Mouse (Mus musculus): ENCODE data around the gene Nrxn2. TPM values are rescaled to one million over a fixed set of nuclear protein-coding genes. Genes with fewer than 3 reads are reported as not detected.

Gene Nrxn2
- polyA plus RNA-seq, 1 experiment = 2.2 TPM

DNA sequence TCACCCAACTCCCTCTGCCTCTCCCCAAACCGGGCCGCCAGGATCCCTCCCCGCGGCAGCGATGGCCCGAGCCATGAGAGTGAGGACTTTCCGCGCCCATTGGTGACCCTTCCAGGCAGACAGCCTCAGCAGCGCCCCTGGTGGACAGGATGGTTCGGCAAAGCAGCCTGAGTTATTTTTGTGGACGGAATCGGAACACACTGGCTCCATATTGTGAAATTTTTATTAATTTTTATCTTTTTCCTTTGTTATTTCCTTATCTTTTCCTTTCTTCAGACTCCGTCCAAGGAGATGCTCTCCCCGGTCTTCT is 42.3 kb upstream of the Nrxn2 start:
- WGBS = 88% methylated on average over 14 of the region's 14 CpGs
- no peak overlapping the region for H3K27ac ChIP-seq (ENCODE audit: insufficient read depth, low read length)
- peaks cover 2% of the 10 kb centered on the region; the same call in 1 of the 2 replicates for H3K4me1 ChIP-seq (ENCODE audit: control insufficient read depth, insufficient read depth, insufficient read length)
- H3K36me3 ChIP-seq (ENCODE audit: control insufficient read depth, insufficient read depth, low read length) = peaks cover 68% of the 10 kb centered on the region
- DNase-seq (ENCODE audit: low read depth in 1 of 2, low spot score in 2 of 2) = no peak
- H3K27me3 ChIP-seq (ENCODE audit: control insufficient read depth, insufficient read depth, low read length) = no peaks in the 10 kb centered on the region
- no peak overlapping the region for H3K4me3 ChIP-seq (ENCODE audit: extremely low read depth, insufficient read depth, insufficient read length)
- TF ChIP-seq CTCF (IDR thresholded peaks at IDR 0.05; ENCODE audit: extremely low read depth, insufficient read depth, insufficient read length, insufficient replicate concordance) = peak; percentile 33; the same call in 1 of the 2 replicates
- TF ChIP-seq POLR2A (IDR thresholded peaks at IDR 0.05; ENCODE audit: low read depth, low read length) = no peak

- 80% methylated on average over 2 of the region's 2 CpGs for WGBS
- H3K27ac ChIP-seq (ENCODE audit: insufficient read depth, low read length) = no peak overlapping the region
- H3K27me3 ChIP-seq (ENCODE audit: control insufficient read depth, insufficient read depth, low read length) = no peaks in the 10 kb centered on the region
- peaks cover 2% of the 10 kb centered on the region; the same call in 1 of the 2 replicates for H3K4me1 ChIP-seq (ENCODE audit: control insufficient read depth, insufficient read depth, insufficient read length)
- no peak overlapping the region for H3K4me3 ChIP-seq (ENCODE audit: extremely low read depth, insufficient read depth, insufficient read length)
- no peak for TF ChIP-seq POLR2A (IDR thresholded peaks at IDR 0.05; ENCODE audit: low read depth, low read length)
- TF ChIP-seq CTCF (IDR thresholded peaks at IDR 0.05; ENCODE audit: extremely low read depth, insufficient read depth, insufficient read length, insufficient replicate concordance) = no peak
- peaks cover 63% of the 10 kb centered on the region for H3K36me3 ChIP-seq (ENCODE audit: control insufficient read depth, insufficient read depth, low read length)
- DNase-seq (ENCODE audit: low read depth in 1 of 2, low spot score in 2 of 2) = no peak
These were observed 41.9 kb upstream of the Nrxn2 start for GRCm38 (mm10) chr19:6376643-6377042.

DNA sequence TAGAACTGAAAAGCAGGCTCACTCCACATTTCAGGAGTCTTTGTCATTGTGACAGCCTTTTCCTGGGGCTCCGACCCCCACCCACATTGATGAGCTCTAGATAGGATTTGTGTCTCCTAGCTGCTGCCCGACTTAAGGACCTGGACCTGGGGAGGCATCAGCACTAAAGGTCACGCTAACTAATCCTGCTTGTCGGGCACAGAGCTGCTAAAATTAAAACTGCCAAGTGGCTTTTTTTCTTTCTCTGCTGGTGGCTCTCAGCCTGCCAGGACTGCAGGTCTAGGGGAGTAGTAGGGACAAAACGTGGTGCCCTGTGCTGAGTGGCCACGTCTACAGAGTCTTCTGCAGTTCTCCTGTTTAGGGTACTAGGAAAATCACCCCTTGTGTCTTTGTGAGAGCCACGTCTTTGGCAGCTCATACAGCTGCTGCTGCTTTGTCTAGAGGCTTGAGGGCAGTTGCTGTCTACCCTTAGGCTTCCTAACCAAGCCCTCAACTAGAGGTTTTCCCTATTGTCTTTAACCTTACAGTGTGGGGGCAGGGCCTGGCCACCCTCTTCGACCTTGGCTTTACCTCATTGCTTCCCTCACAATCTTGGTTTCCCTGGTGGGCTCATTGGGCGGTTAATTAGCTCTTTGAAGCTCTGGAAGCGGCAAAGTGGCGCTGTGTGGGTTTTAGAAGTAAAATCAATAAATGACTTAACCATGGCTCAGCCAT is 41.0 kb upstream of the Nrxn2 start:
- WGBS = 87% methylated on average over 11 of the region's 11 CpGs
- Histone ChIP-seq H3K36me3 (ENCODE audit: control insufficient read depth, insufficient read depth, low read length) (peaks cover 55% of the 10 kb centered on the region), H3K27ac (ENCODE audit: insufficient read depth, low read length) (no peak overlapping the region), H3K27me3 (ENCODE audit: control insufficient read depth, insufficient read depth, low read length) (no peaks in the 10 kb centered on the region), H3K4me3 (ENCODE audit: extremely low read depth, insufficient read depth, insufficient read length) (no peak overlapping the region), H3K4me1 (ENCODE audit: control insufficient read depth, insufficient read depth, insufficient read length) (peaks cover 2% of the 10 kb centered on the region; the same call in 1 of the 2 replicates)
- TF ChIP-seq CTCF (IDR thresholded peaks at IDR 0.05; ENCODE audit: extremely low read depth, insufficient read depth, insufficient read length, insufficient replicate concordance) (no peak), POLR2A (IDR thresholded peaks at IDR 0.05; ENCODE audit: low read depth, low read length) (no peak)
- DNase-seq (ENCODE audit: low read depth in 1 of 2, low spot score in 2 of 2) = no peak

- Histone ChIP-seq H3K27me3 (ENCODE audit: control insufficient read depth, insufficient read depth, low read length) (no peaks in the 10 kb centered on the region), H3K4me1 (ENCODE audit: control insufficient read depth, insufficient read depth, insufficient read length) (peaks cover 14% of the 10 kb centered on the region; the same call in 1 of the 2 replicates), H3K27ac (ENCODE audit: insufficient read depth, low read length) (no peak overlapping the region), H3K36me3 (ENCODE audit: control insufficient read depth, insufficient read depth, low read length) (peaks cover 27% of the 10 kb centered on the region), H3K4me3 (ENCODE audit: extremely low read depth, insufficient read depth, insufficient read length) (no peak overlapping the region)
- DNase-seq (ENCODE audit: low read depth in 1 of 2, low spot score in 2 of 2) = no peak
- WGBS = 92% methylated on average over 9 of the region's 9 CpGs
- TF ChIP-seq POLR2A (IDR thresholded peaks at IDR 0.05; ENCODE audit: low read depth, low read length) = no peak
- TF ChIP-seq CTCF (IDR thresholded peaks at IDR 0.05; ENCODE audit: extremely low read depth, insufficient read depth, insufficient read length, insufficient replicate concordance) = no peak
These were observed 37.9 kb upstream of the Nrxn2 start for GRCm38 (mm10) chr19:6380411-6381166.

DNA sequence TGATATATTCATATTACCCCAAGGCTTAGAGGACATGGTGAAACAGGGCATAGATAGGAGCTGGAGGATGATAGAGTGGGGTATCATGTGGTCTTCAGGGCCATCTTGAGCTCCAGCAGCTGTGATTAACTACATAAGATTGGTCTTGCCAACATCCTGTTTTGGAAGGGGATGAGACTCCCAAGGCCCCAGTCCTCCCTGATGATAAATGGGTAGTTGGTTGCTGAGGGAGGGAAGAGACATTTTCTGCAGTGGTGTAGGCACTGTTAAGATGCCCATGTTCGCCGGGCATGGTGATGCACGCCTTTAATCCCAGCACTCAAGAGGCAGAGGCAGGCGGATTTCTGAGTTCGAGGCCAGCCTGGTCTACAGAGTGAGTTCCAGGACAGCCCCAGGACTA is 37.3 kb upstream of the Nrxn2 start:
- peaks cover 14% of the 10 kb centered on the region; the same call in 1 of the 2 replicates for H3K4me1 ChIP-seq (ENCODE audit: control insufficient read depth, insufficient read depth, insufficient read length)
- TF ChIP-seq CTCF (IDR thresholded peaks at IDR 0.05; ENCODE audit: extremely low read depth, insufficient read depth, insufficient read length, insufficient replicate concordance) = no peak
- no peak for TF ChIP-seq POLR2A (IDR thresholded peaks at IDR 0.05; ENCODE audit: low read depth, low read length)
- 93% methylated on average over 5 of the region's 5 CpGs for WGBS

GRCm38 (mm10) chr19:6382323-6382924 is 36.1 kb upstream of the Nrxn2 start:
- WGBS = 43% methylated on average over 4 of the region's 4 CpGs
- peaks cover 14% of the 10 kb centered on the region; the same call in 1 of the 2 replicates for H3K4me1 ChIP-seq (ENCODE audit: control insufficient read depth, insufficient read depth, insufficient read length)

More for the DNA sequence above, 37.3 kb upstream of the Nrxn2 start:
- Histone ChIP-seq H3K4me3 (ENCODE audit: extremely low read depth, insufficient read depth, insufficient read length) (no peak overlapping the region), H3K27ac (ENCODE audit: insufficient read depth, low read length) (no peak overlapping the region), H3K27me3 (ENCODE audit: control insufficient read depth, insufficient read depth, low read length) (no peaks in the 10 kb centered on the region), H3K36me3 (ENCODE audit: control insufficient read depth, insufficient read depth, low read length) (peaks cover 21% of the 10 kb centered on the region)
- DNase-seq (ENCODE audit: low read depth in 1 of 2, low spot score in 2 of 2) = no peak

More at GRCm38 (mm10) chr19:6382323-6382924, 36.1 kb upstream of the Nrxn2 start:
- H3K36me3 ChIP-seq (ENCODE audit: control insufficient read depth, insufficient read depth, low read length) = peaks cover 11% of the 10 kb centered on the region
- DNase-seq (ENCODE audit: low read depth in 1 of 2, low spot score in 2 of 2) = no peak
- H3K4me3 ChIP-seq (ENCODE audit: extremely low read depth, insufficient read depth, insufficient read length) = no peak overlapping the region
- TF ChIP-seq CTCF (IDR thresholded peaks at IDR 0.05; ENCODE audit: extremely low read depth, insufficient read depth, insufficient read length, insufficient replicate concordance) (no peak), POLR2A (IDR thresholded peaks at IDR 0.05; ENCODE audit: low read depth, low read length) (no peak)
- H3K27me3 ChIP-seq (ENCODE audit: control insufficient read depth, insufficient read depth, low read length) = no peaks in the 10 kb centered on the region
- H3K27ac ChIP-seq (ENCODE audit: insufficient read depth, low read length) = no peak overlapping the region
